Mouse (Mus musculus) hindbrain, embryonic 15.5 days (tissue): ENCODE data around the gene Gsta4. TPM values are rescaled to one million over a fixed set of nuclear protein-coding genes. Genes with fewer than 3 reads are reported as not detected.

Source experiments
- ATAC-seq: fragments of 200-750 bp; cut with Nextera tagmentation; 2 replicates; pipeline ENCODE4 v1.8.0; 2017; ENCODE audit warnings: low read depth, moderate number of reproducible peaks, moderate TSS enrichment; ENCODE audit not compliant: low FRiP score
- H3K27ac ChIP-seq: fragments of 300-500 bp; sonication (generic); replicated peaks from 2 replicates; pipeline ENCODE4 v1.5.1; 2015; ENCODE audit warnings: mild to moderate bottlenecking, inconsistent platforms
- H3K27me3 ChIP-seq: fragments of 300-500 bp; sonication (generic); 2 replicates; pipeline ENCODE4 v1.6.1; 2015; ENCODE audit warnings: control low read depth, inconsistent platforms
- H3K36me3 ChIP-seq: fragments of 300-500 bp; sonication (generic); 2 replicates; pipeline ENCODE4 v1.6.1; 2015; ENCODE audit warnings: control low read depth, inconsistent platforms
- H3K4me1 ChIP-seq: fragments of 300-500 bp; sonication (generic); replicated peaks from 2 replicates; pipeline ENCODE4 v1.6.1; 2015; ENCODE audit warnings: control low read depth, inconsistent platforms
- H3K4me2 ChIP-seq: fragments of 300-500 bp; sonication (generic); 2 replicates; pipeline ENCODE4 v1.6.1; 2015; ENCODE audit warnings: moderate library complexity, mild to moderate bottlenecking, inconsistent platforms
- H3K4me3 ChIP-seq: fragments of 300-500 bp; sonication (generic); 2 replicates; pipeline ENCODE4 v1.5.1; 2015; ENCODE audit warnings: mild to moderate bottlenecking, inconsistent platforms
- H3K9ac ChIP-seq: fragments of 300-500 bp; sonication (generic); 2 replicates; pipeline ENCODE4 v1.6.1; 2015; ENCODE audit warnings: inconsistent platforms
- H3K9me3 ChIP-seq: fragments of 300-500 bp; sonication (generic); 2 replicates; pipeline ENCODE4 v1.6.1; 2016; ENCODE audit warnings: control low read depth, inconsistent platforms
- WGBS: fragments of 180-500 bp; shearing (Covaris S2); methylation state at CpG from one replicate; pipeline ENCODE4 v1.1.7; 2015; 5-methylcytosine and 5-hydroxymethylcytosine counted together
- polyA plus RNA-seq: library from polyadenylated mRNA; unstranded; fragments of >200 nt; fragmentation: Nextera tagmentation; extraction: Ambion mirVana; gene quantifications from 2 replicates; pipeline ENCODE4 v1.2.1, GENCODE M21; 2015

Gene Gsta4
- polyA plus RNA-seq, 1 experiment from 2014 or later: 28.5 TPM

- no peak overlapping the region for H3K4me2 ChIP-seq
- H3K9ac ChIP-seq: no peak overlapping the region
- H3K4me3 ChIP-seq: no peak overlapping the region
- H3K27me3 ChIP-seq: 0 out of 2 replicates have a peak, but pooled peaks cover 10% of the 10 kb centered on the region
- no peaks in the 10 kb centered on the region for H3K36me3 ChIP-seq
- H3K4me1 ChIP-seq: peaks cover 3% of the 10 kb centered on the region
- no peaks in the 10 kb centered on the region for H3K9me3 ChIP-seq
- ATAC-seq: no peak
- no peak overlapping the region for H3K27ac ChIP-seq
- 90% methylated on average over 9 of the region's 9 CpGs for WGBS
These were observed 3.1 kb downstream of the Gsta4 start for GRCm38 (mm10) chr9:78185686-78186085.

GRCm38 (mm10) chr9:78188910-78189309, 6.3 kb downstream of the Gsta4 start:
- 0 out of 2 replicates have a peak, but pooled peaks cover 10% of the 10 kb centered on the region for H3K27me3 ChIP-seq
- no peaks in the 10 kb centered on the region for H3K36me3 ChIP-seq
- no peak overlapping the region for H3K27ac ChIP-seq
- H3K4me2 ChIP-seq: no peak overlapping the region
- 87% methylated on average over 8 of the region's 8 CpGs for WGBS
- no peak for ATAC-seq
- H3K4me3 ChIP-seq: no peak overlapping the region
- H3K4me1 ChIP-seq: peaks cover 19% of the 10 kb centered on the region
- no peaks in the 10 kb centered on the region for H3K9me3 ChIP-seq
- H3K9ac ChIP-seq: no peak overlapping the region

- ATAC-seq: peak; percentile 43; the same call in 1 of the 2 replicates
- peak overlapping the region; percentile 38 for H3K4me3 ChIP-seq
- 0 out of 2 replicates have a peak overlapping the region, but pooled peaks have one; percentile 18 for H3K9ac ChIP-seq
- H3K36me3 ChIP-seq: no peaks in the 10 kb centered on the region
- H3K27me3 ChIP-seq: 0 out of 2 replicates have a peak, but pooled peaks cover 10% of the 10 kb centered on the region
- peaks cover 19% of the 10 kb centered on the region for H3K4me1 ChIP-seq
- no peak overlapping the region for H3K27ac ChIP-seq
- no peaks in the 10 kb centered on the region for H3K9me3 ChIP-seq
- H3K4me2 ChIP-seq: peak overlapping the region; percentile 63
- WGBS: 2% methylated on average over 19 of the region's 19 CpGs
These were observed 8.4 kb downstream of the Gsta4 start for GRCm38 (mm10) chr9:78190651-78191634.

GRCm38 (mm10) chr9:78191736-78192135, 9.2 kb downstream of the Gsta4 start:
- under 1% methylated on average over 18 of the region's 18 CpGs for WGBS
- Histone ChIP-seq H3K4me3 (peak overlapping the region; percentile 38), H3K27me3 (0 out of 2 replicates have a peak, but pooled peaks cover 10% of the 10 kb centered on the region), H3K9me3 (no peaks in the 10 kb centered on the region), H3K4me1 (peaks cover 19% of the 10 kb centered on the region), H3K9ac (0 out of 2 replicates have a peak overlapping the region, but pooled peaks have one; percentile 18), H3K27ac (no peak overlapping the region), H3K36me3 (no peaks in the 10 kb centered on the region), H3K4me2 (peak overlapping the region; percentile 63)
- peak; percentile 60 for ATAC-seq

- Histone ChIP-seq H3K4me1 (peaks cover 19% of the 10 kb centered on the region), H3K9ac (no peak overlapping the region), H3K9me3 (no peaks in the 10 kb centered on the region), H3K4me2 (no peak overlapping the region), H3K36me3 (no peaks in the 10 kb centered on the region), H3K4me3 (no peak overlapping the region), H3K27ac (no peak overlapping the region), H3K27me3 (0 out of 2 replicates have a peak, but pooled peaks cover 10% of the 10 kb centered on the region)
- WGBS: 51% methylated on average over 9 of the region's 9 CpGs
- 0 out of 2 replicates have a peak, but pooled peaks have one; percentile 13 for ATAC-seq
These were observed 11.5 kb downstream of the Gsta4 start for GRCm38 (mm10) chr9:78193902-78194597.

- Histone ChIP-seq H3K4me3 (no peak overlapping the region), H3K4me2 (no peak overlapping the region), H3K9me3 (no peaks in the 10 kb centered on the region), H3K36me3 (no peaks in the 10 kb centered on the region), H3K27ac (no peak overlapping the region), H3K9ac (no peak overlapping the region), H3K27me3 (0 out of 2 replicates have a peak, but pooled peaks cover 4% of the 10 kb centered on the region), H3K4me1 (peaks cover 19% of the 10 kb centered on the region)
- 80% methylated on average over 11 of the region's 11 CpGs for WGBS
- no peak for ATAC-seq
These were observed 12.5 kb downstream of the Gsta4 start for GRCm38 (mm10) chr9:78195034-78195433.

GRCm38 (mm10) chr9:78197801-78198200, 15.2 kb downstream of the Gsta4 start:
- Histone ChIP-seq H3K36me3 (no peaks in the 10 kb centered on the region), H3K27ac (no peak overlapping the region), H3K9me3 (no peaks in the 10 kb centered on the region), H3K4me3 (no peak overlapping the region), H3K4me2 (no peak overlapping the region), H3K9ac (no peak overlapping the region), H3K27me3 (no peaks in the 10 kb centered on the region), H3K4me1 (no peaks in the 10 kb centered on the region)
- 93% methylated on average over 9 of the region's 9 CpGs for WGBS
- ATAC-seq: no peak

- Histone ChIP-seq H3K9me3 (no peaks in the 10 kb centered on the region), H3K27ac (no peak overlapping the region), H3K4me3 (no peak overlapping the region), H3K4me1 (no peaks in the 10 kb centered on the region), H3K9ac (no peak overlapping the region), H3K36me3 (no peaks in the 10 kb centered on the region), H3K4me2 (no peak overlapping the region), H3K27me3 (no peaks in the 10 kb centered on the region)
- no peak for ATAC-seq
- 91% methylated on average over 6 of the region's 6 CpGs for WGBS
These were observed 21.6 kb downstream of the Gsta4 start for GRCm38 (mm10) chr9:78204194-78204593.

- H3K9me3 ChIP-seq: no peaks in the 10 kb centered on the region
- H3K27ac ChIP-seq: no peak overlapping the region
- H3K9ac ChIP-seq: no peak overlapping the region
- H3K36me3 ChIP-seq: no peaks in the 10 kb centered on the region
- ATAC-seq: no peak
- H3K27me3 ChIP-seq: no peaks in the 10 kb centered on the region
- no peak overlapping the region for H3K4me3 ChIP-seq
- H3K4me1 ChIP-seq: no peaks in the 10 kb centered on the region
- no peak overlapping the region for H3K4me2 ChIP-seq
- 77% methylated on average over 4 of the region's 4 CpGs for WGBS
These were observed 26.4 kb downstream of the Gsta4 start for GRCm38 (mm10) chr9:78208956-78209355.

GRCm38 (mm10) chr9:78210079-78210478, 27.5 kb downstream of the Gsta4 start:
- H3K27ac ChIP-seq: no peak overlapping the region
- H3K4me1 ChIP-seq: no peaks in the 10 kb centered on the region
- no peak overlapping the region for H3K4me2 ChIP-seq
- H3K4me3 ChIP-seq: no peak overlapping the region
- H3K9ac ChIP-seq: no peak overlapping the region
- H3K27me3 ChIP-seq: no peaks in the 10 kb centered on the region
- 93% methylated on average over 3 of the region's 3 CpGs for WGBS
- ATAC-seq: no peak
- H3K9me3 ChIP-seq: no peaks in the 10 kb centered on the region
- no peaks in the 10 kb centered on the region for H3K36me3 ChIP-seq

GRCm38 (mm10) chr9:78210821-78211220, 28.2 kb downstream of the Gsta4 start:
- 95% methylated on average over 2 of the region's 2 CpGs for WGBS
- no peak overlapping the region for H3K27ac ChIP-seq
- no peak for ATAC-seq
- H3K4me1 ChIP-seq: no peaks in the 10 kb centered on the region
- no peak overlapping the region for H3K4me3 ChIP-seq
- no peak overlapping the region for H3K4me2 ChIP-seq
- no peaks in the 10 kb centered on the region for H3K36me3 ChIP-seq
- no peaks in the 10 kb centered on the region for H3K9me3 ChIP-seq
- no peak overlapping the region for H3K9ac ChIP-seq
- H3K27me3 ChIP-seq: no peaks in the 10 kb centered on the region

- 93% methylated on average over 3 of the region's 3 CpGs for WGBS
- Histone ChIP-seq H3K27ac (no peak overlapping the region), H3K4me2 (no peak overlapping the region), H3K36me3 (no peaks in the 10 kb centered on the region), H3K9ac (no peak overlapping the region), H3K4me1 (no peaks in the 10 kb centered on the region), H3K4me3 (no peak overlapping the region), H3K9me3 (no peaks in the 10 kb centered on the region), H3K27me3 (no peaks in the 10 kb centered on the region)
- no peak for ATAC-seq
These were observed 28.9 kb downstream of the Gsta4 start for GRCm38 (mm10) chr9:78211521-78211920.
